Mouse (Mus musculus) limb, embryonic 14.5 days (tissue): ENCODE results near the gene Grtp1. TPM values are rescaled to one million over a fixed set of nuclear protein-coding genes. Genes with fewer than 3 reads are reported as not detected.
A peak's percentile ranks its signal among the peaks of the same experiment; 100 is the strongest.

Source experiments
- ATAC-seq: fragments of 200-750 bp; cut with Nextera tagmentation; 2 replicates; pipeline ENCODE4 v1.8.0; 2017; ENCODE audit warnings: low read depth, moderate number of reproducible peaks, moderate TSS enrichment; ENCODE audit not compliant: low FRiP score
- DNase-seq: peaks from one replicate; pipeline ENCODE4 v3.0.0-alpha.2; 2015; ENCODE audit warnings: low spot score
- H3K27ac ChIP-seq: fragments of 300-500 bp; sonication (generic); replicated peaks from 2 replicates; pipeline ENCODE4 v1.5.1; 2014; ENCODE audit warnings: low read depth, mild to moderate bottlenecking, low read length, moderate library complexity, mixed read lengths
- H3K27me3 ChIP-seq: fragments of 300-500 bp; sonication (generic); 2 replicates; pipeline ENCODE4 v1.6.1; 2014; ENCODE audit warnings: low read length, mixed read lengths; ENCODE audit not compliant: control insufficient read depth, insufficient read depth
- H3K36me3 ChIP-seq: fragments of 300-500 bp; sonication (generic); 2 replicates; pipeline ENCODE4 v1.6.1; 2014; ENCODE audit warnings: mild to moderate bottlenecking, low read length, moderate library complexity, mixed read lengths; ENCODE audit not compliant: control insufficient read depth, insufficient read depth
- H3K4me1 ChIP-seq: fragments of 300-500 bp; sonication (generic); 2 replicates; pipeline ENCODE4 v1.6.1; 2014; ENCODE audit warnings: antibody characterized with exemption, low read length, mixed read lengths; ENCODE audit not compliant: control insufficient read depth, insufficient read depth
- H3K4me2 ChIP-seq: fragments of 300-500 bp; sonication (generic); replicated peaks from 2 replicates; pipeline ENCODE4 v1.6.1; 2014; ENCODE audit warnings: low read depth, mild to moderate bottlenecking, low read length, moderate library complexity; ENCODE audit not compliant: severe bottlenecking
- H3K4me3 ChIP-seq: fragments of 300-500 bp; sonication (generic); replicated peaks from 2 replicates; pipeline ENCODE4 v1.5.1; 2014; ENCODE audit warnings: low read length
- H3K9ac ChIP-seq: fragments of 300-500 bp; sonication (generic); 2 replicates; pipeline ENCODE4 v1.6.1; 2014; ENCODE audit warnings: mild to moderate bottlenecking, low read depth, low read length, moderate library complexity; ENCODE audit not compliant: severe bottlenecking
- H3K9me3 ChIP-seq: fragments of 300-500 bp; sonication (generic); 2 replicates; pipeline ENCODE4 v1.6.1; 2016; ENCODE audit warnings: low read length; ENCODE audit not compliant: control insufficient read depth
- POLR2A ChIP-seq: fragments of 200-500 bp; IDR thresholded peaks from 2 replicates; pipeline ENCODE4 v1.8.0; 2012; ENCODE audit warnings: inconsistent platforms, mild to moderate bottlenecking, moderate library complexity, borderline replicate concordance; ENCODE audit not compliant: insufficient read depth, insufficient read length; ENCODE audit errors: extremely low read depth
- WGBS: fragments of 180-500 bp; shearing (Covaris S2); extraction: QIAGEN DNeasy Blood & Tissue Kit; methylation state at CpG from one replicate; pipeline ENCODE4 v1.1.7; 2014; 5-methylcytosine and 5-hydroxymethylcytosine counted together
- polyA plus RNA-seq, 2 experiments: library from polyadenylated mRNA; depleted of rRNA in 1 of 2; stranded (reverse) in 1 of 2; unstranded in 1 of 2; fragments of >200 nt; fragmentation: Nextera tagmentation in 1 of 2; extraction: Ambion mirVana in 1 of 2; gene quantifications; 2 replicates each; pipeline versions ENCODE4 v1.2.1 to v1.2.3; 2012 to 2014

The Grtp1 gene
- polyA plus RNA-seq, 2 experiments: 9.5 to 15.7 TPM

- 34% methylated on average over 14 of the region's 14 CpGs for WGBS
- no peaks in the 10 kb centered on the region for H3K9me3 ChIP-seq
- H3K4me2 ChIP-seq: peak overlapping the region; percentile 84
- H3K27me3 ChIP-seq: peaks cover 20% of the 10 kb centered on the region
- no peak for TF ChIP-seq POLR2A
- H3K36me3 ChIP-seq: no peaks in the 10 kb centered on the region
- no peak overlapping the region for H3K27ac ChIP-seq
- no peak for DNase-seq
- 0 out of 2 replicates have a peak, but pooled peaks cover 6% of the 10 kb centered on the region for H3K4me1 ChIP-seq
- peak overlapping the region; percentile 82 for H3K4me3 ChIP-seq
- ATAC-seq: no peak
- H3K9ac ChIP-seq: no peak overlapping the region
These were observed 897 bp downstream of the Grtp1 start for GRCm38 (mm10) chr8:13199385-13200061.

GRCm38 (mm10) chr8:13197493-13197892 is 2.9 kb downstream of the Grtp1 start:
- no peaks in the 10 kb centered on the region for H3K9me3 ChIP-seq
- no peak for DNase-seq
- no peak for ATAC-seq
- H3K4me1 ChIP-seq: 0 out of 2 replicates have a peak, but pooled peaks cover 6% of the 10 kb centered on the region
- no peak overlapping the region for H3K4me2 ChIP-seq
- no peak for TF ChIP-seq POLR2A
- H3K9ac ChIP-seq: no peak overlapping the region
- no peak overlapping the region for H3K4me3 ChIP-seq
- WGBS: 82% methylated on average over 5 of the region's 5 CpGs
- H3K27me3 ChIP-seq: peaks cover 16% of the 10 kb centered on the region
- H3K27ac ChIP-seq: no peak overlapping the region
- no peaks in the 10 kb centered on the region for H3K36me3 ChIP-seq

- H3K9me3 ChIP-seq: no peaks in the 10 kb centered on the region
- TF ChIP-seq POLR2A: no peak
- H3K4me3 ChIP-seq: no peak overlapping the region
- ATAC-seq: no peak
- H3K4me1 ChIP-seq: no peaks in the 10 kb centered on the region
- H3K27ac ChIP-seq: peak overlapping the region; percentile 59
- no peaks in the 10 kb centered on the region for H3K27me3 ChIP-seq
- no peak overlapping the region; the same call in 1 of the 2 replicates for H3K4me2 ChIP-seq
- H3K9ac ChIP-seq: no peak overlapping the region; the same call in 1 of the 2 replicates
- no peaks in the 10 kb centered on the region for H3K36me3 ChIP-seq
- no peak for DNase-seq
- 34% methylated on average over 10 of the region's 10 CpGs for WGBS
These were observed 5.6 kb downstream of the Grtp1 start for GRCm38 (mm10) chr8:13194818-13195217.

- Histone ChIP-seq H3K4me1 (no peaks in the 10 kb centered on the region), H3K9me3 (no peaks in the 10 kb centered on the region), H3K4me2 (no peak overlapping the region), H3K27me3 (no peaks in the 10 kb centered on the region), H3K4me3 (no peak overlapping the region), H3K36me3 (no peaks in the 10 kb centered on the region; the same call in 1 of the 2 replicates), H3K27ac (no peak overlapping the region), H3K9ac (no peak overlapping the region)
- 88% methylated on average over 8 of the region's 8 CpGs for WGBS
- no peak for DNase-seq
- ATAC-seq: no peak
- no peak for TF ChIP-seq POLR2A
These were observed 10.2 kb downstream of the Grtp1 start for GRCm38 (mm10) chr8:13190235-13190634.

- Histone ChIP-seq H3K9ac (no peak overlapping the region), H3K27me3 (no peaks in the 10 kb centered on the region), H3K27ac (no peak overlapping the region), H3K36me3 (peaks cover 5% of the 10 kb centered on the region), H3K4me3 (no peak overlapping the region), H3K4me1 (no peaks in the 10 kb centered on the region), H3K9me3 (no peaks in the 10 kb centered on the region), H3K4me2 (no peak overlapping the region)
- DNase-seq: no peak
- 0 out of 2 replicates have a peak, but pooled peaks have one; percentile 26 for ATAC-seq
- TF ChIP-seq POLR2A: no peak
- 71% methylated on average over 1 of the region's 1 CpGs for WGBS
These were observed 11.6 kb downstream of the Grtp1 start for GRCm38 (mm10) chr8:13188857-13189256.
